Mouse (Mus musculus) left cerebral cortex, postnatal 4 days (tissue): ENCODE data around the gene Rapgef2. TPM values are rescaled to one million over a fixed set of nuclear protein-coding genes. Genes with fewer than 3 reads are reported as not detected.

Experiments used
- DNase-seq: peaks from one replicate; pipeline ENCODE4 v3.0.0-alpha.2; 2022
- intact Hi-C: fragments of 180-260 bp; cut with DNase I; formaldehyde crosslinking; loops from one replicate; pipeline ENCODE4 v1.15.1; 2025
- total RNA-seq, 2 experiments: library from RNA; stranded (reverse); gene quantifications; 2 replicates each; pipeline ENCODE4 v1.2.3; 2021

Gene Rapgef2
- 10 to 100 TPM; 86.1 to 91.9 TPM for total RNA-seq

GRCm38 (mm10) chr3:79286376-79287107 lies at the start of gene Rapgef2:
Rapgef2 (minus strand) TSS chr3:79286517.
- peak; percentile 65 for DNase-seq
- intact Hi-C loops = loop anchor here (5.0 to 10.0 kb wide), 2 partner anchors 64 to 298 kb away; no protein-coding TSS in a partner anchor

- DNase-seq = no peak
- intact Hi-C loops = no loop called here
Measured at GRCm38 (mm10) chr3:79333643-79334200, 47.4 kb upstream of the Rapgef2 start.

DNA sequence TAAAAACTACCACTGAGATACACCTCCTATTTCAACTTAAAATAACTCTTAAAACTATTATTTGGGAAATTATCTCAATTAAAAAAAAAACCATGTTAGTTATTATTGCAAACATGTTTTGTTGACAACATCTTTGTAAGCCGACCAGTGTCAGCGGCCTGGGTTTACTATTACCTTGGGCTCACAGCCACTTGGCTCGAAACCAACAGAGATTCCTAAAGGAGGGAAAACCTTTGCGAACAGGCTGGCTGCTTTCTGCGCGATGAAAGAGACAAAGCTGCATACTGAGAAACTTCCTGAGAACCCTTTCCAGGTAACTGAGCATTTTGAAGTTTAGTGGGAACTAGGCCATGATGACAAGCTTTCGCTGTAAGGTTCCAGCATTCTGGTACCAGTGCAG lies 46.7 kb upstream of the Rapgef2 start:
- intact Hi-C loops = no loop called here
- peak; percentile 32 for DNase-seq

- no peak for DNase-seq
- intact Hi-C loops = no loop called here
Measured at GRCm38 (mm10) chr3:79329691-79330315, 43.5 kb upstream of the Rapgef2 start.

DNA sequence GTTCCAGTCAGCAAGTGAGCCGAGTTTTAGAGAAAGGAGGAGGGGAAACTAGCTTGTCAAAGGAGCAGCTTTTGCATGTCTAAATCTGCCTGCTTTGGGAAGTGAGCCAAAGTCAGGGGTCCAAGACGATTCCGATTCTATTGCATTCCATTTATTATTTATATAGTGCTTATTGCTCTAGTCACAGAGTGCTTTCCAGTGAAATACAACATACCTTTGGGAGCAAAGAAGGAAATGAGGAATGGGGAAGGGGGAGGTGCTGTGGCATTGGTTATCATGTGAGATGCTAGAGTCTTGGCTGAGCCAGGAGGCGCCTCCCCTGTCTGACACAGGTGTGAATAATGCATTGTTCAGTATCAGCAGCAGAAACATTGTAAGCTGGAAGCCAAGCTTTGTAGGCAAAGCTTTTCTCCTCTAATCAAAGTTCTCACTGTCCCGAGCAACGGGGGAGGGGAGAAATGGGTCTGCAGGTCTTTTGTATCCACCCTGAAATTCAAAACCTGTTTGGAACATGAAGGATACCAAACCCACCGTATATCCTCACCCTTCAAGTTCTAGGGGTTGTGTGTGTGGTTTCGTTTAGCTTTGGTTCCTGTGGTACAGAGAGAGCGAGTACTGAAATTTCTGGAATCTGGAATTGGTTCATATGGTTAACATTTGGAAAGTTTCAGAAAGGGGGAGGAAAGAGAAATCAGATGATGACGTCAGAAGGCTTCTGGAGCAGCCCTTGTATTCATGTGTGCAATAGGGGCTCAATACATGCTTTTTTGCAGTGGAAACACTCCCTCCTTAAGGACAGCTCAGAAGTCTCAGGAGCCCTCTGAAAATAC lies 38.6 kb upstream of the Rapgef2 start:
- no peak for DNase-seq
- intact Hi-C loops = no loop called here

GRCm38 (mm10) chr3:79314006-79314698 lies 27.8 kb upstream of the Rapgef2 start:
- no peak for DNase-seq
- intact Hi-C loops = no loop called here

GRCm38 (mm10) chr3:79311895-79312294 lies 25.6 kb upstream of the Rapgef2 start:
- no peak for DNase-seq
- intact Hi-C loops = no loop called here

- no peak for DNase-seq
- intact Hi-C loops = no loop called here
Measured at GRCm38 (mm10) chr3:79310184-79310583, 23.9 kb upstream of the Rapgef2 start.

DNA sequence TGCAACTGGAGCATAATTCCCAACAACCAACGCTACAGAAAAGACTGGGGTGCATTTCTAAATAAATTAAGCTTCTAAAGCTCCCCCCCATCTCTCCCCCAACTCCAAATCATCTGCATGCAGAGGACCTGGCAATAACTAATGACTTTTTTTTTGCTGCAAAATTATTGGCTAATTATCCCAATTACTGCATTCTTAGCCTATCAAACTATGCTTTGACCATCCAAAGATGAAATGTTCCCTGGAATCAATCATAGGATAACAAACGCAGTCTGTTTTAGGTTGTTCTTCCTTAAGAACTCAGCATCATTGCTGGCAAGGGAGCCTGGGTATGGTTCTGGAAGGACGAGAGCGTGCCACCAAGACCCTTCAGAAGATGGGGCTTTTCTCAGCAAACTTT lies 22.3 kb upstream of the Rapgef2 start:
- no peak for DNase-seq
- intact Hi-C loops = no loop called here

DNA sequence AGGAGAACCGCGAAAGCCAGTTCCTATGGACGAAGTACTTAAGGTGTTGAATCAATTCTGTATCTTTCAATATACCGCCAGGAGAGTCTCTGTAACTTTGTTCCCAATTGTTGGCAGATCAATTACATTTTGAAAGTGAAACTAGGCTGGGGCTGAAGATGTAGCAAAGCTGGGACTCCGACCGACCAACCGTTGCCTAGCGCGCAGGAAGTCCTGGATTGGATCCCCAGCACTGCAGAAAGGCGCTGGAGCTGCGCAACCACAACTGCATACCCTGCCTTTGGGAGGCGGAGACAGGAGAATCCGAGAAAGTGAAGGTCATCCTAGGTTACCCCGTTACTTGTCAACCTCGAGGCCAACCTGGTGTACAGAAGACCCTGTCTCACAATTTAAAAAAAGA lies 13.1 kb upstream of the Rapgef2 start:
- intact Hi-C loops = no loop called here
- DNase-seq = no peak

- intact Hi-C loops = no loop called here
- DNase-seq = no peak
Measured at GRCm38 (mm10) chr3:79297281-79297680, 11.0 kb upstream of the Rapgef2 start.

DNA sequence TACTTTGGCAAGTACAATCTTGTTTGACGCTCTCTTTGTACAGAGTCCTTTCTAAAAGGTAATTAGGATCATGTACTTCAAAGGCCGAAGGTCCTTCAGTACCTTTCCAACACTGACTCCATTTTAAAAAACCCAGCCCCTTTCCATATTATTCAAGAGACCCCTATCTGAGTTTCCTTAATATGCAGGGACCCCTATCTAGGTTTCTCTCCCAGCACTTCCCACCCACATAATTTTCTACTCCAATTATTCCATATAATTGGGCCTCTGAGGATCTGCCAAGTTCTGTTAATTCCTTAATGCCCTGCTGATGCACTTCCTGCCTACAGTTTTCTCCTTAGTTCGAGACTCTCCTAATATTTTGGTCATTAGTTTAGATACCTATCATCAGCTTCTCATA lies 10.3 kb upstream of the Rapgef2 start:
- no peak for DNase-seq
- intact Hi-C loops = no loop called here

DNA sequence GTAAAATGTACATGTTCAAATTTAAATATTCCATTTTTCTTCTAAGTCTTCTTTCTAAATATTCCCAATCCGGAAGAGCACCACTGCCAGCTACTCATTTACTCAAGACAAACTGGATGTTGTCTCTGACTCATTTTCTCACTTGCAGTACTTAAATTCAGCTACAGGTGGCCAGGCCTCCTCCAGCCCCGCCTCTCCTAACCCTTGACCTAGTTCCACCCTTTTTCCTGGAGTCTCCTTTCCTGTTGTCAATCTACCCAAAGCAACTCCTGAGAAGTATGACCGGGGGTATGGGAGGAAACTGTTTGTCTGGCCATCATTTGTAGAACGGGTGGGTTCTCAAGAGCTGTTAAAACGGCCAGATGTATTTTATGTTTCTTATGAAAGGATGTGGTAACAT lies 9.7 kb upstream of the Rapgef2 start:
- no peak for DNase-seq
- intact Hi-C loops = no loop called here

DNA sequence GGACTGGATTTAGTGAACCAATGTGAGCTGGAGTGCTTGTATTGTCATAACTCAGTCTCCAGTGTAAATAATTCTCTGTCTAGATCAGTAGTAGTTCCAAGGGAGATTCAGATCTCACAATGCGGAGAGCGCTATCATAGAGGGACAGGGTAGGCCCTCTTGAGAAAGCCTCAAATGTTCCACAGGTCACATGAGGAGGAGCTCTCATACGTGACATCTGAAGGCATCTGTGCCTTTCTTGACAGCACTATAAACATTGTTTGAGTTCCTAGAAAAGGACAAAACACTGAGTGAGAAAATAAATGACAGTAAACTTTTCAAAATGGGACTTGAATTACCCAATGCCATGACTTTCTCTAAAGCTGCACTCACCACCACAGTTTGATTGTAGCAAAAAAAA lies 8.4 kb upstream of the Rapgef2 start:
- DNase-seq = no peak
- intact Hi-C loops = no loop called here

- intact Hi-C loops = no loop called here
- no peak for DNase-seq
Measured at GRCm38 (mm10) chr3:79293023-79293422, 6.7 kb upstream of the Rapgef2 start.

GRCm38 (mm10) chr3:79289050-79289449 lies 2.7 kb upstream of the Rapgef2 start:
- intact Hi-C loops = loop anchor here (5.0 to 10.0 kb wide), 2 partner anchors 67 to 296 kb away; no protein-coding TSS in a partner anchor
- no peak for DNase-seq

GRCm38 (mm10) chr3:79287699-79288458 lies 1.6 kb upstream of the Rapgef2 start:
- intact Hi-C loops = loop anchor here (5.0 to 10.0 kb wide), 2 partner anchors 66 to 297 kb away; no protein-coding TSS in a partner anchor
- DNase-seq = no peak

GRCm38 (mm10) chr3:79287108-79287576 lies 825 bp upstream of the Rapgef2 start:
- intact Hi-C loops = loop anchor here (5.0 to 10.0 kb wide), 2 partner anchors 65 to 298 kb away; no protein-coding TSS in a partner anchor
- DNase-seq = peak; percentile 94

DNA sequence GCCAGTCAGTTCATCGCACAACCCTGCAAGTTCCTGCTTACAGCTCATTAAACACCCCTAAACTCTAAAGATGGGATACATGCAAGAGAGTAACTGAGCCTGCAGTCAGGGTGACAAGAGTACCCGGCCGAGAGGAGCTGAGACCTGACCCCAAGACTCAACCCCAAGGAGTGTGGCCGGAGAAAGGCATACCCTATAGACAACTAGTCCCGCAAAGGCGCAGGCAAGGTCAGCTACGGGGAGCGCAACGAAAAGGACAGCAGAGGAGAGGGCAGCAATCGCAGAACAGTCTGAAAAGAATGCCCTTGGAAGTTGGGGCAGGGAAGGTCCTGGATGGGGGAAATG lies 314 bp downstream of the Rapgef2 start:
- intact Hi-C loops = loop anchor here (5.0 to 10.0 kb wide), 2 partner anchors 64 to 299 kb away; no protein-coding TSS in a partner anchor
- DNase-seq = no peak
